Mouse (Mus musculus) embryonic facial prominence, embryonic 14.5 days (tissue): ENCODE results near the gene Trpm4. TPM values are rescaled to one million over a fixed set of nuclear protein-coding genes. Genes with fewer than 3 reads are reported as not detected.

Experiments used
- ATAC-seq: fragments of 200-750 bp; cut with Nextera tagmentation; 2 replicates; pipeline ENCODE4 v1.8.0; 2017; ENCODE audit warnings: low read depth, moderate number of reproducible peaks, moderate TSS enrichment
- DNase-seq: peaks from one replicate; pipeline ENCODE4 v3.0.0-alpha.2; 2015; ENCODE audit warnings: low spot score
- H3K27ac ChIP-seq: fragments of 300-500 bp; sonication (generic); replicated peaks from 2 replicates; pipeline ENCODE4 v1.5.1; 2014; ENCODE audit warnings: low read depth, mild to moderate bottlenecking, low read length, moderate library complexity
- H3K27me3 ChIP-seq: fragments of 300-500 bp; sonication (generic); replicated peaks from 2 replicates; pipeline ENCODE4 v1.6.1; 2014; ENCODE audit warnings: low read length; ENCODE audit not compliant: control insufficient read depth, insufficient read depth
- H3K36me3 ChIP-seq: fragments of 300-500 bp; sonication (generic); 2 replicates; pipeline ENCODE4 v1.6.1; 2014; ENCODE audit warnings: low read length, mixed read lengths; ENCODE audit not compliant: control insufficient read depth, insufficient read depth
- H3K4me1 ChIP-seq: fragments of 300-500 bp; sonication (generic); 2 replicates; pipeline ENCODE4 v1.6.1; 2014; ENCODE audit warnings: antibody characterized with exemption, low read length; ENCODE audit not compliant: control insufficient read depth, insufficient read depth
- H3K4me2 ChIP-seq: fragments of 300-500 bp; sonication (generic); 2 replicates; pipeline ENCODE4 v1.6.1; 2014; ENCODE audit warnings: low read depth, mild to moderate bottlenecking, low read length, moderate library complexity, mixed read lengths
- H3K4me3 ChIP-seq: fragments of 300-500 bp; sonication (generic); 2 replicates; pipeline ENCODE4 v1.5.1; 2014; ENCODE audit warnings: low read depth, mild to moderate bottlenecking, low read length
- H3K9ac ChIP-seq: fragments of 300-500 bp; sonication (generic); 2 replicates; pipeline ENCODE4 v1.6.1; 2014; ENCODE audit warnings: low read depth, mild to moderate bottlenecking, low read length, moderate library complexity, mixed read lengths
- H3K9me3 ChIP-seq: fragments of 300-500 bp; sonication (generic); 2 replicates; pipeline ENCODE4 v1.6.1; 2016; ENCODE audit warnings: low read length; ENCODE audit not compliant: control insufficient read depth
- whole genome bisulfite sequencing: fragments of 180-500 bp; shearing (Covaris S2); extraction: QIAGEN DNeasy Blood & Tissue Kit; methylation state at CpG from one replicate; pipeline ENCODE4 v1.1.7; 2014; 5-methylcytosine and 5-hydroxymethylcytosine counted together
- polyA plus RNA-seq: library from polyadenylated mRNA; unstranded; fragments of >200 nt; fragmentation: Nextera tagmentation; extraction: Ambion mirVana; gene quantifications from 2 replicates; pipeline ENCODE4 v1.2.1, GENCODE M21; 2014

Trpm4 gene
- polyA plus RNA-seq, 1 experiment from 2014 or later, result 16.6 TPM

GRCm38 (mm10) chr7:45340066-45340442 is 6.5 kb upstream of the Trpm4 start:
- peak overlapping the region; percentile 53 for H3K4me3 ChIP-seq
- H3K27ac ChIP-seq, result no peak overlapping the region
- peak overlapping the region; percentile 87 for H3K4me2 ChIP-seq
- H3K27me3 ChIP-seq, result no peaks in the 10 kb centered on the region
- 1% methylated on average over 11 of the region's 11 CpGs for WGBS
- no peaks in the 10 kb centered on the region for H3K9me3 ChIP-seq
- no peak for DNase-seq
- no peaks in the 10 kb centered on the region for H3K36me3 ChIP-seq
- H3K4me1 ChIP-seq, result peaks cover 32% of the 10 kb centered on the region
- no peak for ATAC-seq
- peak overlapping the region; percentile 67 for H3K9ac ChIP-seq

GRCm38 (mm10) chr7:45339410-45340065 is 6.0 kb upstream of the Trpm4 start:
- WGBS, result 0% methylated on average over 29 of the region's 39 CpGs
- Histone ChIP-seq H3K4me3 (peak overlapping the region; percentile 53), H3K4me2 (peak overlapping the region; percentile 87), H3K27ac (no peak overlapping the region; the same call in 1 of the 2 replicates), H3K4me1 (peaks cover 37% of the 10 kb centered on the region), H3K36me3 (no peaks in the 10 kb centered on the region), H3K27me3 (no peaks in the 10 kb centered on the region), H3K9me3 (no peaks in the 10 kb centered on the region), H3K9ac (peak overlapping the region; percentile 67)
- DNase-seq, result peak; percentile 89
- ATAC-seq, result peak; percentile 81

- Histone ChIP-seq H3K4me3 (peak overlapping the region; percentile 53), H3K27me3 (no peaks in the 10 kb centered on the region), H3K4me1 (peaks cover 44% of the 10 kb centered on the region), H3K9me3 (no peaks in the 10 kb centered on the region), H3K27ac (no peak overlapping the region), H3K36me3 (no peaks in the 10 kb centered on the region), H3K4me2 (peak overlapping the region; percentile 87), H3K9ac (0 out of 2 replicates have a peak overlapping the region, but pooled peaks have one; percentile 5)
- WGBS, result 2% methylated on average over 13 of the region's 14 CpGs
- ATAC-seq (peak; percentile 19; the same call in 1 of the 2 replicates), DNase-seq (peak; percentile 84)
Observed at GRCm38 (mm10) chr7:45338161-45338911, 4.8 kb upstream of the Trpm4 start.

GRCm38 (mm10) chr7:45337469-45337868 is 3.9 kb upstream of the Trpm4 start:
- ATAC-seq, result no peak
- no peaks in the 10 kb centered on the region for H3K27me3 ChIP-seq
- no peak overlapping the region for H3K9ac ChIP-seq
- peaks cover 48% of the 10 kb centered on the region for H3K4me1 ChIP-seq
- 17% methylated on average over 4 of the region's 4 CpGs for WGBS
- H3K4me3 ChIP-seq, result no peak overlapping the region; the same call in 1 of the 2 replicates
- no peaks in the 10 kb centered on the region for H3K36me3 ChIP-seq
- H3K27ac ChIP-seq, result no peak overlapping the region
- DNase-seq, result no peak
- no peaks in the 10 kb centered on the region for H3K9me3 ChIP-seq
- H3K4me2 ChIP-seq, result peak overlapping the region; percentile 87; the same call in 1 of the 2 replicates

- H3K27me3 ChIP-seq, result no peaks in the 10 kb centered on the region
- no peak for ATAC-seq
- 96% methylated on average over 4 of the region's 4 CpGs for WGBS
- H3K36me3 ChIP-seq, result no peaks in the 10 kb centered on the region
- no peak overlapping the region for H3K4me2 ChIP-seq
- H3K27ac ChIP-seq, result no peak overlapping the region
- no peak overlapping the region for H3K9ac ChIP-seq
- no peak overlapping the region for H3K4me3 ChIP-seq
- H3K4me1 ChIP-seq, result peaks cover 47% of the 10 kb centered on the region
- no peaks in the 10 kb centered on the region for H3K9me3 ChIP-seq
- DNase-seq, result no peak
Observed at GRCm38 (mm10) chr7:45336319-45336718, 2.7 kb upstream of the Trpm4 start.

GRCm38 (mm10) chr7:45335056-45335455 is 1.5 kb upstream of the Trpm4 start, which contains the start of gene Hrc:
TSS of gene Hrc (plus strand) at chr7:45335290.
- DNase-seq (peak; percentile 41), ATAC-seq (no peak)
- no peaks in the 10 kb centered on the region for H3K9me3 ChIP-seq
- peak within 1 kb of the TSS; percentile 35 for H3K9ac ChIP-seq
- peak within 1 kb of the TSS; percentile 92 for H3K27ac ChIP-seq
- peak within 1 kb of the TSS; percentile 72 for H3K4me3 ChIP-seq
- H3K27me3 ChIP-seq, result no peaks in the 10 kb centered on the region
- H3K4me1 ChIP-seq, result peaks cover 37% of the 10 kb centered on the region
- 39% methylated on average over 5 of the region's 5 CpGs for WGBS
- peak within 1 kb of the TSS; percentile 80 for H3K4me2 ChIP-seq
- H3K36me3 ChIP-seq, result no peaks in the 10 kb centered on the region

GRCm38 (mm10) chr7:45334605-45335004 is 1.0 kb upstream of the Trpm4 start:
- no peaks in the 10 kb centered on the region for H3K9me3 ChIP-seq
- 24% methylated on average over 2 of the region's 3 CpGs for WGBS
- no peaks in the 10 kb centered on the region for H3K36me3 ChIP-seq
- peaks cover 32% of the 10 kb centered on the region for H3K4me1 ChIP-seq
- H3K27me3 ChIP-seq, result no peaks in the 10 kb centered on the region
- no peak overlapping the region for H3K4me3 ChIP-seq
- ATAC-seq, result no peak
- peak overlapping the region; percentile 80 for H3K4me2 ChIP-seq
- peak; percentile 57 for DNase-seq
- peak overlapping the region; percentile 92 for H3K27ac ChIP-seq
- peak overlapping the region; percentile 35 for H3K9ac ChIP-seq

- H3K4me3 ChIP-seq, result peak overlapping the region; percentile 72
- peaks cover 20% of the 10 kb centered on the region for H3K4me1 ChIP-seq
- H3K27ac ChIP-seq, result peak overlapping the region; percentile 92
- H3K9me3 ChIP-seq, result no peaks in the 10 kb centered on the region
- no peaks in the 10 kb centered on the region for H3K27me3 ChIP-seq
- WGBS, result 3% methylated on average over 13 of the region's 22 CpGs
- H3K36me3 ChIP-seq, result no peaks in the 10 kb centered on the region
- H3K9ac ChIP-seq, result peak overlapping the region; percentile 77
- H3K4me2 ChIP-seq, result peak overlapping the region; percentile 80
- ATAC-seq, result peak; percentile 58
- peak; percentile 92 for DNase-seq
Observed at GRCm38 (mm10) chr7:45332685-45333425, 725 bp downstream of the Trpm4 start.
